Mouse (Mus musculus) small intestine, adult 2 months (tissue): ENCODE data around the gene Lrp6. TPM values are rescaled to one million over a fixed set of nuclear protein-coding genes. Genes with fewer than 3 reads are reported as not detected.

ENCODE experiments used
- H3K27ac ChIP-seq: fragments of 200-500 bp; 2 replicates; pipeline ENCODE4 v1.5.1; 2012; ENCODE audit warnings: low read depth, low read length, control low read depth, inconsistent platforms; ENCODE audit not compliant: insufficient read depth
- H3K27me3 ChIP-seq: fragments of 200-500 bp; 2 replicates; pipeline ENCODE4 v1.6.1; 2012; ENCODE audit warnings: mild to moderate bottlenecking, moderate library complexity, low read length, inconsistent platforms; ENCODE audit not compliant: control insufficient read depth, insufficient read depth
- H3K36me3 ChIP-seq: fragments of 200-500 bp; 2 replicates; pipeline ENCODE4 v1.6.1; 2012; ENCODE audit warnings: mild to moderate bottlenecking, low read length, control low read depth, inconsistent platforms; ENCODE audit not compliant: control insufficient read depth, insufficient read depth
- H3K4me1 ChIP-seq: fragments of 200-500 bp; 2 replicates; pipeline ENCODE4 v1.6.1; 2012; ENCODE audit warnings: low read length, inconsistent platforms, mixed read lengths; ENCODE audit not compliant: control insufficient read depth, insufficient read depth, insufficient read length
- H3K4me3 ChIP-seq: fragments of 200-500 bp; 2 replicates; pipeline ENCODE4 v1.5.1; 2012; ENCODE audit warnings: low read depth, mild to moderate bottlenecking, control low read depth, inconsistent platforms, low read length, moderate library complexity
- CTCF ChIP-seq: fragments of 200-500 bp; IDR thresholded peaks from 2 replicates; pipeline ENCODE4 v1.5.1; 2012; ENCODE audit warnings: low read depth, mild to moderate bottlenecking, control low read depth, inconsistent platforms, low read length, moderate library complexity, mixed read lengths; ENCODE audit not compliant: insufficient replicate concordance, insufficient read length; ENCODE audit errors: extremely low read depth
- POLR2A ChIP-seq: fragments of 200-500 bp; IDR thresholded peaks from 2 replicates; pipeline ENCODE4 v1.6.1; 2012; ENCODE audit warnings: low read depth, mild to moderate bottlenecking, control low read depth, inconsistent platforms, low read length, moderate library complexity
- WGBS: fragments of 180-500 bp; shearing (Covaris S2); methylation state at CpG from one replicate; pipeline ENCODE4 v1.1.7; 2018; 5-methylcytosine and 5-hydroxymethylcytosine counted together
- polyA plus RNA-seq: library from polyadenylated mRNA; depleted of rRNA; stranded (reverse); fragments of >200 nt; gene quantifications from 2 replicates; pipeline ENCODE4 v1.2.3, GENCODE M21; 2012

Gene Lrp6
- polyA plus RNA-seq, 1 experiment, result 22.9 TPM

- peaks cover 2% of the 10 kb centered on the region; the same call in 1 of the 2 replicates for H3K36me3 ChIP-seq
- 57% methylated on average over 3 of the region's 3 CpGs for WGBS
- TF ChIP-seq POLR2A, result no peak
- TF ChIP-seq CTCF, result no peak
- H3K4me3 ChIP-seq, result no peak overlapping the region
- H3K4me1 ChIP-seq, result peaks cover 6% of the 10 kb centered on the region; the same call in 1 of the 2 replicates
- H3K27ac ChIP-seq, result no peak overlapping the region
- H3K27me3 ChIP-seq, result no peaks in the 10 kb centered on the region
Observed at GRCm38 (mm10) chr6:134533021-134533420, 33.7 kb downstream of the Lrp6 start.

GRCm38 (mm10) chr6:134531950-134532349, 34.8 kb downstream of the Lrp6 start:
- H3K27me3 ChIP-seq, result no peaks in the 10 kb centered on the region
- H3K27ac ChIP-seq, result no peak overlapping the region
- no peak for TF ChIP-seq POLR2A
- no peak for TF ChIP-seq CTCF
- H3K4me3 ChIP-seq, result no peak overlapping the region
- peaks cover 6% of the 10 kb centered on the region; the same call in 1 of the 2 replicates for H3K4me1 ChIP-seq
- H3K36me3 ChIP-seq, result peaks cover 2% of the 10 kb centered on the region; the same call in 1 of the 2 replicates
- 73% methylated on average over 1 of the region's 1 CpGs for WGBS

GRCm38 (mm10) chr6:134529340-134529739, 37.4 kb downstream of the Lrp6 start:
- H3K27me3 ChIP-seq, result no peaks in the 10 kb centered on the region
- H3K4me1 ChIP-seq, result no peaks in the 10 kb centered on the region; the same call in 1 of the 2 replicates
- no peak overlapping the region for H3K27ac ChIP-seq
- H3K36me3 ChIP-seq, result peaks cover 2% of the 10 kb centered on the region
- TF ChIP-seq POLR2A (no peak), CTCF (no peak)
- WGBS, result 92% methylated on average over 4 of the region's 4 CpGs
- H3K4me3 ChIP-seq, result no peak overlapping the region

GRCm38 (mm10) chr6:134528396-134528795, 38.4 kb downstream of the Lrp6 start:
- WGBS, result 93% methylated on average over 7 of the region's 7 CpGs
- Histone ChIP-seq H3K4me3 (no peak overlapping the region), H3K27ac (no peak overlapping the region), H3K4me1 (no peaks in the 10 kb centered on the region; the same call in 1 of the 2 replicates), H3K27me3 (no peaks in the 10 kb centered on the region), H3K36me3 (peaks cover 2% of the 10 kb centered on the region)
- TF ChIP-seq POLR2A (no peak), CTCF (no peak)

- Histone ChIP-seq H3K4me1 (no peaks in the 10 kb centered on the region; the same call in 1 of the 2 replicates), H3K27ac (no peak overlapping the region), H3K27me3 (no peaks in the 10 kb centered on the region), H3K4me3 (no peak overlapping the region), H3K36me3 (peaks cover 2% of the 10 kb centered on the region)
- TF ChIP-seq POLR2A (no peak), CTCF (no peak)
- WGBS, result 41% methylated on average over 6 of the region's 6 CpGs
Observed at GRCm38 (mm10) chr6:134527596-134528128, 39.1 kb downstream of the Lrp6 start.

- no peak for TF ChIP-seq CTCF
- TF ChIP-seq POLR2A, result no peak
- 77% methylated on average over 10 of the region's 10 CpGs for WGBS
- H3K4me1 ChIP-seq, result no peaks in the 10 kb centered on the region; the same call in 1 of the 2 replicates
- H3K27me3 ChIP-seq, result no peaks in the 10 kb centered on the region
- peaks cover 2% of the 10 kb centered on the region for H3K36me3 ChIP-seq
- no peak overlapping the region for H3K4me3 ChIP-seq
- H3K27ac ChIP-seq, result no peak overlapping the region
Observed at GRCm38 (mm10) chr6:134526821-134527595, 39.8 kb downstream of the Lrp6 start.

- no peaks in the 10 kb centered on the region for H3K27me3 ChIP-seq
- 93% methylated on average over 5 of the region's 5 CpGs for WGBS
- no peak overlapping the region for H3K27ac ChIP-seq
- H3K36me3 ChIP-seq, result peaks cover 2% of the 10 kb centered on the region
- peaks cover 3% of the 10 kb centered on the region; the same call in 1 of the 2 replicates for H3K4me1 ChIP-seq
- TF ChIP-seq POLR2A (no peak), CTCF (no peak)
- H3K4me3 ChIP-seq, result no peak overlapping the region
Observed at GRCm38 (mm10) chr6:134526275-134526674, 40.5 kb downstream of the Lrp6 start.
